Mouse (Mus musculus) frontal cortex, adult 2 months (tissue): ENCODE results near the gene Rnf168. TPM values are rescaled to one million over a fixed set of nuclear protein-coding genes. Genes with fewer than 3 reads are reported as not detected.

Experiments
- DNase-seq, 2 experiments: peaks; one replicate each; pipeline ENCODE4 v3.0.0; 2022; ENCODE audit warnings: low spot score in 1 of 2; ENCODE audit errors: extremely low spot score in 1 of 2
- polyA plus RNA-seq: library from polyadenylated mRNA; depleted of rRNA; stranded (reverse); fragments of >200 nt; gene quantifications from 2 replicates; pipeline ENCODE4 v1.2.3, GENCODE M21; 2012; rRNA removed

Rnf168 gene
- polyA plus RNA-seq, 1 experiment: 16.9 TPM

DNA sequence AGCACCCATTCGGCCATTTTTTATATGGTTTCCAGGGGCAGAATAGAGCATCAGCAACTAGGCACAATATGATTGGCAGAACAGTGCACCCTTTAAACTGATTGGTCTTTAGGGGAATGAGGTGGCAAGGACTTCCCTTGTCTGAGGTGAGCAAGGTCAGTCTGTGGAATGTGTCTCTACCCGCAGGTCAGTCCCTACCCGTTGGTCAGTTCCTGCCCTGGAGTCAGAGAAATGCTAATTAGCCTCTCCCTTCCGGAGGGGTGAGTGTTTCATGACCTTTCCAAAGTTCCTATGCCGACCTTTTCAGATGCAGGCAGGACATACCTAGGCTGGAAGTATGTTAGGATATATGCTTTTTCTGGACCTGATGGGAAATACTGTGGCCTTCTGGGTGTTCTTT is 35.1 kb downstream of the Rnf168 start:
- no peak for DNase-seq

DNA sequence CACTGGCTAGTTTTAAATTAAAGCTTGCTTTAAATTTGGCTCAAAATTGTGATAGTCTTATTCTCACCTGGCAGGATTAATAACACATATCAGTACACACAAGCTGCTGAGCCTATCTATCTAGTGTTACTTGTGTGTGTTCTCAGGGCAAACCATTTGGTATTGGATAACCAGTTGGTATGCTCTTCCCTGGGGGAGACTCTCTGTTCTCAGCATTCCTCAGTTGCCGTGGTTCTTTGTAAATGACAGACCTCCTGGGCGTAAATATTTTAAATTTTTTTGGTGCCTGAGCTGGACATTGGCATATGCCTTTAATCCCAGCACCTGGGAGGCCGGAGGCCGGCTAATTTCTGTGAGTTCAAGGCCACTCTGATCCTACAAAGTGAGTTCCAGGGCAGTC is 35.6 kb downstream of the Rnf168 start:
- DNase-seq: no peak

- no peak for DNase-seq
These were observed 39.3 kb downstream of the Rnf168 start for GRCm38 (mm10) chr16:32316601-32317000.

- no peak for DNase-seq
These were observed 46.7 kb downstream of the Rnf168 start for GRCm38 (mm10) chr16:32323953-32324352.

- no peak for DNase-seq
These were observed 53.8 kb downstream of the Rnf168 start for GRCm38 (mm10) chr16:32330876-32331670.

GRCm38 (mm10) chr16:32332040-32332555 is 54.8 kb downstream of the Rnf168 start, which contains the start of gene Ubxn7:
Gene Ubxn7, plus strand, starts transcription at chr16:32332257.
- peak; percentile 91 to 98 for DNase-seq

DNA sequence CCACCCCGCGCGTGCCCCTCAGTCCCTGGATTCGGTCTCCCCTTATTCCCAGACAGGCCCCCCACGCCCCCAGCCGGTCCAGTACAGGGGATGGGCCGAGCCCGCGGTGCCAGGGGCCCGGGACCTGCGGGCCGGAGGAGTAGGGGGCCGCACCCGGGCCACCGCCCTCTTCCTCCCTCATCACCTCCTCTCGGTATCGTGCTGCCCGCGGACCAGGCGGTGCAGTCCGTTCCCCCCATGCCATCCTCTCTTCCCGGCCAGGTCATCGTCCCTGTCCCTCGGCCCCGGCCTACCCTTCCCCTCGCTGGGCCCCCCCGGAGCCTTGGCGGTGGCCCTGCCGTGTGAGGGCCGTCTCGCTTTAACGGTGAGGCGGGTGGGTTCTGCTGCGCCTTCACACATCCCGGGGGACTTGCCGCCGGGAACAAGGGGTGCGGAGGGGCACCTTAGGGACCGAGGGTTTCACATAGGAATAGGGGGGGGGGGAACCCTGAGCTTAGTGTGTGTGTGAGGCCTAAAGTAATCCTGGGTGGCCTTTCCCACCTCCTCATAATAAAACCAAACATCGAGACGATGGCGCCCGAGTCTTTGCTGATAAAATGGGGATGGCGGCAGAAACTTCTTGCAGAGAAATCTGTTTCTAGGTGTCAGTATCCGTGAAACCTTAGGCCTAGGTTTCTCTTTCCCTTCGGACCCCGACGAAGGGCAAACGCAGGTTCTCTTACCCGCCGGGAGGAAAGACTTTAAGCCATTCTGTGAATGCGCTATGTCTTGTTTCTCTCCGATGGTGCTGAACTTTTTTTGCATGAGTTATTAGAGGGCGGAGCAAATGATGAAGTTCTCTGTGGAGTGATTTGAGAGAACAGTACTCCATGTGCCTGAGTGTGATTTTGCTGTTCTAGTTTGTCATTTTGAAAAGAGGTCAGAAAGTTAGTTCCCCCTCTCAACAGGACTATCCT is 55.6 kb downstream of the Rnf168 start:
- peak in 1 of 2 experiments; percentile 43 for DNase-seq

DNA sequence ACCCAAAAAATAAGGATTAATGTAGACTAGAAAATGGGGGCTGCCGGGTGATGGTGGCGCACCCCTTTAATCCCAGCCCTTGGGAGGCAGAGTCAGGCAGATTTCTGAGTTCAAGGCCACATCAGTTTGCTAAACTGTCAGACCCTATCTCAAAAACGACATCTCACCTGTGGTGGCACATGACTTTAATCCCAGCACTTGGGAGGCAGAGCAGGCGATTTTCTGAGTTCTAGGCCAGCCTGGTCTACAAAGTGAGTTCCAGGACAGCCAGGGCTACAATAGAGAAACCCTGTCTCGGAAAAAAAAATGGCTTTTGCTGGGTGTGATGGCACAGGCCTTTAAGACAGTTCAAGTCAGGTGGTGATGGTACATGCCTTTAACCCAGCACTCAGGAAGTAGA is 57.9 kb downstream of the Rnf168 start:
- DNase-seq: no peak

- DNase-seq: no peak
These were observed 58.9 kb downstream of the Rnf168 start for GRCm38 (mm10) chr16:32336026-32336780.

DNA sequence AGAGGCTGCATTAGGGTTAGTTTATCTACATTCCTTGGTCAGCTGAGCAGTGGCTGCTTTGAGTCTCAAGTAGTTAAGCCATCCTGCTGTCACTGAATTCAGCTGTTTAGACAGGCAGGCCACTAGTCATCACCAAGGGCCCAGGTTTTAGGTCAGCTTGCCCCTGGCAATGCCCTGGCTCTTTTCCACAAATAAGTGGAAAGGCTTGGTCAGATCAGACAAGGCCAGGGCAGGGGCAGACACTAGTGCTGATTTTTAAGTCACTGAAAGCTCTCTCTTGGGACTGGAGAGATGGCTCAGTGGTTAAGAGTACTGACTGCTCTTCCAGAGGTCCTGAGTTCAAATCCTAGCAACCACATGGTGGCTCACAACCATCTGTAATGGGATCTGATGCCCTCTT is 59.7 kb downstream of the Rnf168 start:
- DNase-seq: no peak

- no peak for DNase-seq
These were observed 63.2 kb downstream of the Rnf168 start for GRCm38 (mm10) chr16:32340451-32340850.

DNA sequence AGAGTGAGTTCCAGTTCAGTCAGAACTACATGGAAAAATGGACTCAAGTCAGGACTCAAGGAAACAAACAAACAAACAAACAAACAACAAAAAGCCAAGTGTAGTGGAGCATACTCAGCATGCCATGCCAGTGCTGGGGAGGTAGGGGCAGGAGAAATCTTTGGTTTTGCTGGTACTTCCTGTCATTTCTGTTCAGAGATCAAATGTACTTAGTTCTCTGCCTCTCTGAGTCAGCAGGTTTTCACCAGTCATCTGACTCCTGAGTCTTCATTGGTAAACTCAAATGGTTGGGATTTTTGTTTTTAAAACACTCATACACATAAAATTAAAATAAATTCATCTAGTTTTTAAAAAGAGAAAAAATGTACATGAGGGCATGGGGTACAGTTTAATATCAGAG is 68.3 kb downstream of the Rnf168 start:
- no peak for DNase-seq

DNA sequence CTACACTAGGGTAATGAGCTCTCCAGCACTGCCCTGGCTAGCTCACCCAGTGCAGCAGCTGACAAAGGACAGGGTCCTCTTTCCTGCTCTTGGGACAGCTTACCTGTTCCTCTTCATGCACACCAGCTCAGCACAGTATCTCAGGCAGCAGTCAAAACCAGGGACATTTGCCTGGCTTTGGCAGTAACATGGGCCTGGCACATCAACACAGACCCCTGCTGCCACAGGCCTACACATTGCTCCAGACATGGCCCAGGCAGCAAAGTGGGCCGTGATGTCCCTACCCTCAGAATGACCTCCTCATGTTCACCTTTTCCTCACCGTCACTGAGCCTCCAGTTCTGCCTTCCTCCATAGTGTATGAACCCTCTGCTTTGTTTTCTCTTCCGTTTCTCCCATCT is 73.5 kb downstream of the Rnf168 start:
- no peak for DNase-seq

Other genes with a start within 250 kb of the Rnf168 start
- 17.4 and 18.7 TPM in 2 replicates for gene Pak2, start 198.1 kb upstream of the Rnf168 start, polyA plus RNA-seq
- gene Pigx, start 177.7 kb upstream of the Rnf168 start, polyA plus RNA-seq: 29.8 and 30.9 TPM in 2 replicates
- 54.8 and 63.1 TPM in 2 replicates for gene Cep19, start 177.7 kb upstream of the Rnf168 start, polyA plus RNA-seq
- gene Nrros, start 111.9 kb upstream of the Rnf168 start, polyA plus RNA-seq: 5.7 and 6.9 TPM in 2 replicates
- not detected in 2 replicates for gene Bex6, start 97.6 kb upstream of the Rnf168 start, polyA plus RNA-seq
- gene Fbxo45, start 30.3 kb upstream of the Rnf168 start, polyA plus RNA-seq: 23.1 and 25.6 TPM in 2 replicates
- 10.6 and 11.9 TPM in 2 replicates for gene Wdr53, start 30.2 kb upstream of the Rnf168 start, polyA plus RNA-seq
- gene Smco1, start 6.0 kb upstream of the Rnf168 start, polyA plus RNA-seq: 0.13 and 0.26 TPM in 2 replicates
- 15.4 and 16.8 TPM in 2 replicates for gene Ubxn7, start 54.8 kb downstream of the Rnf168 start, polyA plus RNA-seq
- 0.08 TPM in 1 of 2 replicates, not detected in the other for gene Tm4sf19, start 123.0 kb downstream of the Rnf168 start, polyA plus RNA-seq
- 24.6 and 27.7 TPM in 2 replicates for gene Tctex1d2, start 142.2 kb downstream of the Rnf168 start, polyA plus RNA-seq
- gene Pcyt1a, start 153.5 kb downstream of the Rnf168 start, polyA plus RNA-seq: 24.5 and 24.6 TPM in 2 replicates
- 0.04 TPM in 1 of 2 replicates, not detected in the other for gene Slc51a, start 210.4 kb downstream of the Rnf168 start, polyA plus RNA-seq
- gene Zdhhc19, start 218.8 kb downstream of the Rnf168 start, polyA plus RNA-seq: not detected in 2 replicates